Mouse (Mus musculus) midbrain, embryonic 14.5 days (tissue): ENCODE measurements around the gene Stat5a. TPM values are rescaled to one million over a fixed set of nuclear protein-coding genes. Genes with fewer than 3 reads are reported as not detected.
A peak's percentile ranks its signal among the peaks of the same experiment; 100 is the strongest.

Source experiments
- ATAC-seq: fragments of 200-750 bp; cut with Nextera tagmentation; 2 replicates; pipeline ENCODE4 v1.8.0; 2017; ENCODE audit warnings: moderate number of reproducible peaks, moderate library complexity; ENCODE audit not compliant: low FRiP score, low TSS enrichment
- DNase-seq: peaks from one replicate; pipeline ENCODE4 v3.0.0-alpha.2; 2015
- H3K27ac ChIP-seq: fragments of 300-500 bp; sonication (generic); replicated peaks from 2 replicates; pipeline ENCODE4 v1.5.1; 2014; ENCODE audit warnings: mild to moderate bottlenecking, low read depth, low read length, moderate library complexity
- H3K27me3 ChIP-seq: fragments of 300-500 bp; sonication (generic); 2 replicates; pipeline ENCODE4 v1.6.1; 2014; ENCODE audit warnings: low read length, control low read depth, mixed read lengths; ENCODE audit not compliant: control insufficient read depth, insufficient read depth
- H3K36me3 ChIP-seq: fragments of 300-500 bp; sonication (generic); 2 replicates; pipeline ENCODE4 v1.6.1; 2014; ENCODE audit warnings: low read length, control low read depth; ENCODE audit not compliant: control insufficient read depth, insufficient read depth
- H3K4me1 ChIP-seq: fragments of 300-500 bp; sonication (generic); 2 replicates; pipeline ENCODE4 v1.6.1; 2014; ENCODE audit warnings: mild to moderate bottlenecking, antibody characterized with exemption, low read length, control low read depth; ENCODE audit not compliant: control insufficient read depth, insufficient read depth
- H3K4me2 ChIP-seq: fragments of 300-500 bp; sonication (generic); 2 replicates; pipeline ENCODE4 v1.6.1; 2014; ENCODE audit warnings: mild to moderate bottlenecking, low read length, moderate library complexity
- H3K4me3 ChIP-seq: fragments of 300-500 bp; sonication (generic); replicated peaks from 2 replicates; pipeline ENCODE4 v1.5.1; 2014; ENCODE audit warnings: low read depth, low read length
- H3K9ac ChIP-seq: fragments of 300-500 bp; sonication (generic); replicated peaks from 2 replicates; pipeline ENCODE4 v1.6.1; 2014; ENCODE audit warnings: mild to moderate bottlenecking, low read length, moderate library complexity
- H3K9me3 ChIP-seq: fragments of 300-500 bp; sonication (generic); 2 replicates; pipeline ENCODE4 v1.6.1; 2016; ENCODE audit warnings: low read length, control low read depth, mixed read lengths; ENCODE audit not compliant: control insufficient read depth
- WGBS: fragments of 180-500 bp; shearing (Covaris S2); extraction: QIAGEN DNeasy Blood & Tissue Kit; methylation state at CpG from one replicate; pipeline ENCODE4 v1.1.7; 2014; 5-methylcytosine and 5-hydroxymethylcytosine counted together
- polyA plus RNA-seq: library from polyadenylated mRNA; unstranded; fragments of >200 nt; fragmentation: Nextera tagmentation; extraction: Ambion mirVana; gene quantifications from 2 replicates; pipeline ENCODE4 v1.2.1, GENCODE M21; 2014

The Stat5a gene
- polyA plus RNA-seq, 1 experiment from 2014 or later = 1.9 TPM

DNA sequence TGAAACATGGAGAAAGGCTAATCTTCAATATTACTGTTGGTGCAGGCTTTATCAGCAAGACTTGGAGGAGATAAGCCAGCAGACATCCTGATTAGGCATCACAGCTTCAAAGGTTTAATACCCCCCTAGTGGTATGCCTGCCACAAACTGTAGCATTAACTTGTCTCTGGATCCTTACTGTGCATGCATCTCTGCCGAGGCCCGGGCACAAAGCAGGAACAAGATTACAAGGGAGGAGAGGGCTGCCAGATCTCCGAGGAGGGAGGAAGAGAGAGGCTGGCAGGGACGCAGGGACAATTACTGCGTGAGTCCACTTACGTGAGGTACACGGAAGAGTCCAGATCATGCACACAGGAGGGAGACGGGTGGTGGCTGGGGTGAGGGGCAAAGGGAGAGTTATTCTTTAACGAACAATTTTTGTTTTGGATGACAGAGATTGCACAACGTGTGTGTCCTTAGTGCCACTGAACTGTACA, 30.4 kb upstream of the Stat5a start:
- H3K9ac ChIP-seq = 0 out of 2 replicates have a peak overlapping the region, but pooled peaks have one; percentile 12

DNA sequence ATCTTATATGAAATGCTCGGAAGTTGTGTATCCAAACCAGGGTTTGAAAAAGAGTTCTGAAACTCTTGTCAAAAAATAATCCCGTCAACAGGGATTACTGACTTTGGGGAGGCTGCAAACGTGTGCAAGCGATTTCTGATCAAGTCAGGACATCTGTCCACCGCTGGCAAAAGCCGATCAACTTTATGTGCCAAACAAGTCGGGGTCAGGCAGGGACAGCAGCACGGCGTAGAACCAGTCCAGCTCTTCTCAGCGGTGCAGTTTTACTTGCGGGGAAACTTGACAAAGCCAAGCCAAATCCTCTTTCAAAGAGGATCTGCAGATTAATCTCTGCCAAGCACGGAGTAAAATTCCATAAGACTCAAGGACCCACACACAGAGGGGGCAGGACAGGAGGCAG, 29.5 kb upstream of the Stat5a start:
- H3K36me3 ChIP-seq = no peaks in the 10 kb centered on the region
- ATAC-seq = no peak
- H3K4me1 ChIP-seq = 0 out of 2 replicates have a peak, but pooled peaks cover 4% of the 10 kb centered on the region
- H3K4me2 ChIP-seq = no peak overlapping the region
- H3K27ac ChIP-seq = no peak overlapping the region
- H3K4me3 ChIP-seq = no peak overlapping the region
- H3K9ac ChIP-seq = no peak overlapping the region
- WGBS = 36% methylated on average over 12 of the region's 12 CpGs
- no peaks in the 10 kb centered on the region for H3K27me3 ChIP-seq
- DNase-seq = no peak
- H3K9me3 ChIP-seq = no peaks in the 10 kb centered on the region

More for the DNA sequence above, 30.4 kb upstream of the Stat5a start:
- 45% methylated on average over 10 of the region's 10 CpGs for WGBS
- no peak overlapping the region; the same call in 1 of the 2 replicates for H3K4me2 ChIP-seq
- DNase-seq = peak; percentile 58
- 0 out of 2 replicates have a peak, but pooled peaks cover 4% of the 10 kb centered on the region for H3K4me1 ChIP-seq
- peak overlapping the region; percentile 61 for H3K27ac ChIP-seq
- no peaks in the 10 kb centered on the region for H3K36me3 ChIP-seq
- no peak for ATAC-seq
- H3K27me3 ChIP-seq = no peaks in the 10 kb centered on the region
- H3K9me3 ChIP-seq = no peaks in the 10 kb centered on the region
- no peak overlapping the region for H3K4me3 ChIP-seq

- H3K4me1 ChIP-seq = 0 out of 2 replicates have a peak, but pooled peaks cover 4% of the 10 kb centered on the region
- no peak overlapping the region for H3K27ac ChIP-seq
- no peaks in the 10 kb centered on the region for H3K9me3 ChIP-seq
- H3K4me2 ChIP-seq = no peak overlapping the region
- H3K9ac ChIP-seq = no peak overlapping the region
- no peaks in the 10 kb centered on the region for H3K27me3 ChIP-seq
- WGBS = 85% methylated on average over 10 of the region's 10 CpGs
- no peaks in the 10 kb centered on the region for H3K36me3 ChIP-seq
- ATAC-seq = no peak
- no peak overlapping the region for H3K4me3 ChIP-seq
- DNase-seq = no peak
These were observed 27.8 kb upstream of the Stat5a start for GRCm38 (mm10) chr11:100831396-100831795.

GRCm38 (mm10) chr11:100833466-100833865, 25.7 kb upstream of the Stat5a start:
- H3K4me2 ChIP-seq = no peak overlapping the region
- no peak overlapping the region for H3K27ac ChIP-seq
- no peaks in the 10 kb centered on the region for H3K9me3 ChIP-seq
- DNase-seq = no peak
- H3K4me3 ChIP-seq = no peak overlapping the region
- no peaks in the 10 kb centered on the region for H3K27me3 ChIP-seq
- WGBS = 75% methylated on average over 7 of the region's 7 CpGs
- no peak overlapping the region for H3K9ac ChIP-seq
- H3K36me3 ChIP-seq = no peaks in the 10 kb centered on the region
- H3K4me1 ChIP-seq = no peaks in the 10 kb centered on the region
- ATAC-seq = no peak

DNA sequence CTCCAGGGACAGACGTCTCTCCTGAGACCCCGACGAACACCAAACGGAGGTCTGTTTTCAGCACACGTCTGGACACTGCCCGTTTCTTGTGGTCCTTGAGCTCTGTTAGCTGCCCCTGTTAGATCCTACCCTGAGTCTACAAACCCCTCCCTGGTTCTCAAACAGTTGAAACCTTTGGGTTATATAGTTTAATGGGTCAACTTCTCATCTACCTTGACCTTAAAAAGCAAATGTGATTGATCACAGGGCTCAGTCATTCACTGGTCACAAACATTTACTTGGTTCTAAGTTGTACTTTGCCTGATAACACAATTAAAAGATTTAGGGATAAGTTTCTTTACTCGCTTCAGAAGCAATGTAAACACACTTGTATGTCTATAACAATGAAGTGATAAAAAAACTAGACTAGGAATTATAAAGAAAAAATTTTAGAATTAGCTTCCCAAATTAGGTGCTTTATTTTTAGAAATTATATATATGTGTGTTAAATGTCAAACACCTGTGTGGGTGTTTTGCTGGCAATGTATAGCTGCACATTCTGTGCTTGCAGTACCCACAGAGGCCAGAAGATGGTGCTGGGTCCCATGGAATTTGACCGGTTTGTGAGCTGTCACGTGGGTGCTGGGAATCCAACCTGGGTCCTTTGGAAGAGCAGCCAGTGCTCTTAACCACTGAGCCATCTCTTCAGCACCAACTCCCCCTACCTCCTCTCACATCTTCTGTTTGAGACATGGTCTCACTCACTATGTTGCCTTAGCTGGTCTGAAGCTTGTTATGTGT, 22.0 kb upstream of the Stat5a start:
- no peak overlapping the region for H3K4me2 ChIP-seq
- H3K27me3 ChIP-seq = no peaks in the 10 kb centered on the region
- no peak overlapping the region for H3K9ac ChIP-seq
- WGBS = 83% methylated on average over 9 of the region's 9 CpGs
- no peaks in the 10 kb centered on the region for H3K36me3 ChIP-seq
- no peaks in the 10 kb centered on the region for H3K4me1 ChIP-seq
- no peaks in the 10 kb centered on the region for H3K9me3 ChIP-seq
- H3K27ac ChIP-seq = no peak overlapping the region
- DNase-seq (no peak), ATAC-seq (no peak)
- no peak overlapping the region for H3K4me3 ChIP-seq

GRCm38 (mm10) chr11:100838894-100839293, 20.3 kb upstream of the Stat5a start:
- H3K27ac ChIP-seq = no peak overlapping the region
- H3K27me3 ChIP-seq = no peaks in the 10 kb centered on the region
- H3K9ac ChIP-seq = no peak overlapping the region
- WGBS = 94% methylated on average over 9 of the region's 9 CpGs
- no peak for DNase-seq
- H3K9me3 ChIP-seq = no peaks in the 10 kb centered on the region
- H3K4me2 ChIP-seq = no peak overlapping the region
- no peak for ATAC-seq
- no peak overlapping the region for H3K4me3 ChIP-seq
- no peaks in the 10 kb centered on the region for H3K36me3 ChIP-seq
- H3K4me1 ChIP-seq = no peaks in the 10 kb centered on the region

DNA sequence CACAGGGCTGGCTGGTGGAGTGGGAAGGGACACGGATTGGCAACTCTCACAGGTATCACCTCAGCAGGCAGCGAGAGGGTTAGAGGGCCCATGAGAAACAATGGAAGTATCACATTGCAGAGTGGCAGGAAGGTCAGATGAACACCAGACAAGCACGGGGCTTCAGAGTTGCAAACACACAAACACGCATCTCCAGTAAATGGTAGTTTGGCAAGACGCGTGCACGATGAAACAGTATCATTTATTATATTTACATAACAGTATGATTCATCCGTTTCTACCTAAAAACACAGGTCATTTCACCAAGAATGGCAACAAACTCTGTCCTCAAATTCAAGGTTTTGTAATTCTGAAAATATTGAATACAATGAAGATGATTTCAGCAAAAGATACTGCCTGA, 19.6 kb upstream of the Stat5a start:
- no peak for ATAC-seq
- Histone ChIP-seq H3K4me2 (no peak overlapping the region), H3K27ac (no peak overlapping the region), H3K9me3 (no peaks in the 10 kb centered on the region), H3K4me3 (no peak overlapping the region), H3K9ac (no peak overlapping the region), H3K36me3 (no peaks in the 10 kb centered on the region), H3K27me3 (no peaks in the 10 kb centered on the region), H3K4me1 (no peaks in the 10 kb centered on the region)
- WGBS = 85% methylated on average over 8 of the region's 8 CpGs
- no peak for DNase-seq

DNA sequence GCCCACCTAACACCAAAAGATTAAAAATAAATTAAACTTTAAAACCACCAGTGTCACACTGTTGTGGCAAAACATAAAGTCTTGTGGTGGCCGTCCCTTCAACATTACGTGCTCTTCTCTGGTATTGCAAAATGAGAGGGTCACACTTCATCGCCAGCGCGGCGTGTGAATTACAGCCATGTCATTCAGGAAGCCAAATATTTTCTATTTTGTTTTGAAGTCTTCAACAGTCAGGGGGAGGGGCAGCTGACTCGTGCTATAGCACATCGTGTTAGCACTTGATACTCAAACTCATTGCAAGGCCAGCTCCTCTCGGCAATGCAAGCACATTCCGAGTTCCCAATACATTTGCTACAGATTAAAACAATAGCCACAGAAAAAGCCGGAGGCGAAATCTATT, 18.3 kb upstream of the Stat5a start:
- Histone ChIP-seq H3K4me3 (no peak overlapping the region), H3K9ac (no peak overlapping the region), H3K4me2 (no peak overlapping the region), H3K27me3 (no peaks in the 10 kb centered on the region), H3K4me1 (no peaks in the 10 kb centered on the region), H3K9me3 (no peaks in the 10 kb centered on the region), H3K36me3 (no peaks in the 10 kb centered on the region), H3K27ac (no peak overlapping the region)
- ATAC-seq = no peak
- no peak for DNase-seq
- WGBS = 76% methylated on average over 12 of the region's 12 CpGs

- Histone ChIP-seq H3K27me3 (no peaks in the 10 kb centered on the region), H3K4me1 (no peaks in the 10 kb centered on the region), H3K36me3 (no peaks in the 10 kb centered on the region), H3K9ac (no peak overlapping the region), H3K4me3 (no peak overlapping the region), H3K27ac (no peak overlapping the region), H3K4me2 (no peak overlapping the region), H3K9me3 (no peaks in the 10 kb centered on the region)
- DNase-seq (no peak), ATAC-seq (no peak)
- 86% methylated on average over 7 of the region's 7 CpGs for WGBS
These were observed 17.1 kb upstream of the Stat5a start for GRCm38 (mm10) chr11:100842025-100842424.
